Mouse (Mus musculus) lung, embryonic 16.5 days (tissue): ENCODE results near the gene Gng5. TPM values are rescaled to one million over a fixed set of nuclear protein-coding genes. Genes with fewer than 3 reads are reported as not detected.
A peak's percentile ranks its signal among the peaks of the same experiment; 100 is the strongest.

Experiments used
- ATAC-seq: fragments of 200-750 bp; cut with Nextera tagmentation; 2 replicates; pipeline ENCODE4 v1.8.0; 2017; ENCODE audit warnings: low read depth, mild to moderate bottlenecking, moderate library complexity
- H3K27ac ChIP-seq: fragments of 300-500 bp; sonication (generic); 2 replicates; pipeline ENCODE4 v1.5.1; 2014; ENCODE audit warnings: mild to moderate bottlenecking, control low read depth, low read length
- H3K27me3 ChIP-seq: fragments of 300-500 bp; sonication (generic); 2 replicates; pipeline ENCODE4 v1.6.1; 2014; ENCODE audit warnings: low read depth, low read length, mixed read lengths; ENCODE audit not compliant: control insufficient read depth, insufficient read depth
- H3K36me3 ChIP-seq: fragments of 300-500 bp; sonication (generic); 2 replicates; pipeline ENCODE4 v1.6.1; 2014; ENCODE audit warnings: low read length; ENCODE audit not compliant: control insufficient read depth, insufficient read depth
- H3K4me1 ChIP-seq: fragments of 300-500 bp; sonication (generic); replicated peaks from 2 replicates; pipeline ENCODE4 v1.6.1; 2014; ENCODE audit warnings: low read length, mixed read lengths; ENCODE audit not compliant: control insufficient read depth, insufficient read depth
- H3K4me2 ChIP-seq: fragments of 300-500 bp; sonication (generic); 2 replicates; pipeline ENCODE4 v1.6.1; 2014; ENCODE audit warnings: low read depth, low read length, control low read depth
- H3K4me3 ChIP-seq: fragments of 300-500 bp; sonication (generic); 2 replicates; pipeline ENCODE4 v1.5.1; 2014; ENCODE audit warnings: mild to moderate bottlenecking, low read length, control low read depth
- H3K9ac ChIP-seq: fragments of 300-500 bp; sonication (generic); 2 replicates; pipeline ENCODE4 v1.6.1; 2014; ENCODE audit warnings: low read length, control low read depth
- H3K9me3 ChIP-seq: fragments of 300-500 bp; sonication (generic); 2 replicates; pipeline ENCODE4 v1.6.1; 2016; ENCODE audit warnings: low read length; ENCODE audit not compliant: control insufficient read depth
- WGBS: fragments of 180-500 bp; shearing (Covaris S2); extraction: QIAGEN DNeasy Blood & Tissue Kit; methylation state at CpG from one replicate; pipeline ENCODE4 v1.1.7; 2014; 5-methylcytosine and 5-hydroxymethylcytosine counted together
- polyA plus RNA-seq: library from polyadenylated mRNA; unstranded; fragments of >200 nt; fragmentation: Nextera tagmentation; extraction: Ambion mirVana; gene quantifications from 2 replicates; pipeline ENCODE4 v1.2.1, GENCODE M21; 2015

Gene Gng5
- polyA plus RNA-seq, 1 experiment from 2014 or later = 1,031 TPM

DNA sequence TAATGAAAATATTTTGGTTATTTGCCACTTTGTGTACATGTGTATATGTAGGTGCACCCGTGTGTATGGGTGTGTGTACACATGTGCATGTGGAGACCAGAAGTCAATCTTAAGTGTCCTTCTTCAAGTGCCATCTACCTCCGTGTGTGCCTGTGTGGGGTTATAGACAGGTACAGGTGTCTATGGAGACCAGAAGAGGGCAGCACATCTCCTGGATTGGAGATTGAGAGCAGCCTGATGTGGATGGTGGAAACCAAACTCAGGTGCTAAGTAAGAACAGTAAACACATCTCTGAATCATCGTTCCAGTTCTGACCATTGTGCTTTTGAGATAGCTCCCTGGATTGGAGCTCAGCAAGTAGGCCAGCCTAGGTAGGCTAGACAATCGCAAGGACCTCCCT, 13.1 kb upstream of the Gng5 start:
- H3K36me3 ChIP-seq = no peaks in the 10 kb centered on the region
- no peak overlapping the region for H3K4me2 ChIP-seq
- no peak for ATAC-seq
- H3K4me3 ChIP-seq = no peak overlapping the region
- WGBS = 82% methylated on average over 4 of the region's 4 CpGs
- H3K27me3 ChIP-seq = no peaks in the 10 kb centered on the region
- no peaks in the 10 kb centered on the region for H3K4me1 ChIP-seq
- no peaks in the 10 kb centered on the region for H3K9me3 ChIP-seq
- no peak overlapping the region for H3K27ac ChIP-seq
- no peak overlapping the region for H3K9ac ChIP-seq

DNA sequence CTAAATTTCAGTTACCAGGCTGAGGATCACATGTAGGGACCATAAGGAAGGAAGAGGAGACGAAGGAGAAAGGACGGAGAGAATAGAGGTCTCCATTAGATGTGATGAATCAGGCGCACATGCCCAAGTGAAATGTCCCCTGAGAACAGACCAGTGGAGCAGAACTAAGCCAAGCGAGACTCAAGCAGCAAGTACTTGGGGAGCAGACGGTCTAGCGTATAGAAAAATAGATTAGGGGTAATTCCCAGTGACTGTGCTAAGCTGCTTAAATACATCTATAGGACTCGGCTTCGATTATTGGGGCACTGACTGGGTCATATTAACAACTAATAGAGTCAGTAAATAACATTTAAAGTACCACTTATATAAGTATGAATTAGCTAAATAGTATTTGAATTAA, 4.7 kb upstream of the Gng5 start:
- Histone ChIP-seq H3K9me3 (no peaks in the 10 kb centered on the region), H3K9ac (no peak overlapping the region), H3K4me1 (peaks cover 3% of the 10 kb centered on the region; the same call in 1 of the 2 replicates), H3K27me3 (no peaks in the 10 kb centered on the region), H3K4me3 (no peak overlapping the region), H3K27ac (no peak overlapping the region), H3K4me2 (no peak overlapping the region), H3K36me3 (no peaks in the 10 kb centered on the region)
- no peak for ATAC-seq
- WGBS = 84% methylated on average over 8 of the region's 8 CpGs

DNA sequence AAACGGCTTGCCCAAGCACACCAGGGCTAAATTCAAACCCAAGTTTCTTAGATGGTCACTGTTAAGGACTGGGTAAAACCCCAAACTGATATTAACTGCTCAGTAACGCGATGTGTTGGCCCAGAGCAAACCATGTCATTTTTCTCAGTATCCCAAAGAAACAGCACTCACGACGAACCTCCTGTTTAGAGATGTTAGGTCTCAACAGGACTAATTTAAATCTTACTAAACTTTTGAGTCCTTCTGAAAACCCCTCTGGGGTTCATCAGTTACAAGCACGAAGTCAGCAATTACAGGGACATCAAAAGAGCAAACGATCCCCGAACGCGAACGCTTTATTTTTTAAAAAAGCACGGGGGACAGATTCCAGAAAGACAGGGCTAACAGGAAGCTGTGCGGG, 618 bp upstream of the Gng5 start:
- H3K9me3 ChIP-seq = no peaks in the 10 kb centered on the region
- whole genome bisulfite sequencing = under 1% methylated on average over 13 of the region's 13 CpGs
- ATAC-seq = no peak

DNA sequence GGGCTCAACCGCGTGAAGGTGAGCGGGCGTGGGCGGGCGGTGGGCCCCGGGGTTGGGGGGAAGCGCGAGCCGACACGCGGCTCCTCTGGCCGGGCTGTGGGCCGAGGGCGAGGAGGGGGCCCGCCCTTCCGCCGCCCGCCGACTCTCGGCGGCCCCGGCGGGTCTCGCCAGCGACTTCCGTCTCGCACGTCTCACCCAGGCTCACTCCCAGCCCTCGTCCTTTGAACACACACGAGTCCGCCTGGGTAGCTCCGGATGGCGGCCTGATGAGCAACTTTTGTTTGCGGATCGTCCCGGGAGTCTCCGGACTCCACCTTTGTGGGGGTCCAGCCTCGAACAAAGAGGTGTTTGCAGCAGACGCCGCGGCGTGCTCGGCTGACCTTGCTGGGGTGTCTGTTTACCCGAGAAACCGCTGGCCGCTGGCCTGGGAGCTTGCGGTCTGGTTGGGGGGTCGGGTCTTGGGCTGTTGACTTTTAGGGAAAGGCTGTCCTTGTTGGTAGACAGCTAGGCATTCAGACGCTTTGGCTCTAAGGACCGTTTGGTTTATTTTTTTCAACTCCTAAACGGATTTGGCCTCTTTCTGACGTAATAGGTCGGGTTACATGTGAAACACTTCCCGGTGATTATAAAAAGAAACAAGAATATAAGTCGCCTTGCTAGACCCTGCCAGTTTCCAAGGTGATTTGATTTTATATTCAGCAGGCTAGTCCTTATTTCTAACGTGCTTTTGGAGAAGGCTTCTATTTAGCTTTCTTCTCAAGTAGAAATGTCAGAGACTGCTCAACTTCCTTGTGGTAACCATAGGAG, 599 bp downstream of the Gng5 start:
- WGBS = under 1% methylated on average over 45 of the region's 57 CpGs
- peak; percentile 75 for ATAC-seq

More for the DNA sequence above, 618 bp upstream of the Gng5 start:
- H3K27ac ChIP-seq = peak overlapping the region; percentile 98
- peaks cover 6% of the 10 kb centered on the region for H3K36me3 ChIP-seq
- H3K4me2 ChIP-seq = peak overlapping the region; percentile 65
- peak overlapping the region; percentile 97 for H3K4me3 ChIP-seq
- H3K9ac ChIP-seq = peak overlapping the region; percentile 91
- H3K27me3 ChIP-seq = no peaks in the 10 kb centered on the region
- peaks cover 24% of the 10 kb centered on the region for H3K4me1 ChIP-seq

DNA sequence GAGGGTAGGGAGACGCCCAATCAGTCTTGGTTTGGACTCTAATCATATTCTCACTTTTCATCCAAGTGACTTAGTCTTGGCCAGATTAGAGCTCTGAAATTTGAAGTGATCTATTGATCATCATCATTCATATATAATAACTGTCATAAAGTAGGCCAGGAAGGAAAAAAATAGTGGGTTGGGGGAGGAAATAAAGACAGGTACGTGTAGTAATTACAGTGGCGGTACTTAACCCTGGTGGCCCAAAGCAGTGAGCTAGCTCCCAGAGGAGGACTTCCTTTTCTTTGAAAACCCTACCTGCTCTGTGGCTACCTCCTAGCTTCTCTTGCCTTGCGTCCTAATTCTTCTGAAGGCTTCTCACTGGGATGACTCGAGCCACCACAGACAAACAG, 1.2 kb downstream of the Gng5 start:
- no peak for ATAC-seq
- 2% methylated on average over 5 of the region's 5 CpGs for WGBS
- peak overlapping the region; percentile 98 for H3K27ac ChIP-seq

More for the DNA sequence above, 599 bp downstream of the Gng5 start:
- Histone ChIP-seq H3K36me3 (peaks cover 6% of the 10 kb centered on the region), H3K27me3 (no peaks in the 10 kb centered on the region), H3K4me1 (peaks cover 24% of the 10 kb centered on the region), H3K4me2 (peak overlapping the region; percentile 87), H3K27ac (peak overlapping the region; percentile 98), H3K9me3 (no peaks in the 10 kb centered on the region), H3K4me3 (peak overlapping the region; percentile 97), H3K9ac (peak overlapping the region; percentile 97)

DNA sequence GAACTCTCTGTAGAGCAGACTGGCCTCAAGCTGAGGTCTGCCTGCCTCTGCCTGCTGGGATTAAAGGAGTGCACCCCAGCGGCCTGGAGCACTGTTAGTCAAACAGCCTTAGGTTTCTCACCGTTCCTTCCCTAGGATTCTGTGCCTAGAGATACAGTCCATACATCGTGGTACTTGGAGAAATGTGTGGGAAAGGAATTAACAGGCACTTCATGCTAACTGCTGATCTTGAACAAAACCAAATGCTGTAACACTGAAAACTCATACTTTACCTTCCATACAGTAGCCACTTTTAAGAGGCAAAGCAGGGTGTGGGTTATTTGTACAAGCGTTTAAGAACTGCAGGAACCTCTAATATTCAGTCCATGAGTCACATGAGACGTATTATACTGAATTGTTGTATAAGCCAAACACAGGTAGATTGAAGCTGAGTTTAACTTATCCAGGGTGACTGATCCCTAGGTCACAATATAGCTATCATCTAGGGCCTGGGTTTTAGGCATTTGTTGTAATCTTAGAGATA, 2.1 kb downstream of the Gng5 start:
- peaks cover 11% of the 10 kb centered on the region for H3K36me3 ChIP-seq
- H3K4me1 ChIP-seq = peaks cover 24% of the 10 kb centered on the region
- WGBS = 32% methylated on average over 5 of the region's 5 CpGs
- H3K27ac ChIP-seq = peak overlapping the region; percentile 98
- peak overlapping the region; percentile 97 for H3K9ac ChIP-seq
- no peak for ATAC-seq
- H3K4me2 ChIP-seq = peak overlapping the region; percentile 87
- peak overlapping the region; percentile 97 for H3K4me3 ChIP-seq
- H3K27me3 ChIP-seq = no peaks in the 10 kb centered on the region
- no peaks in the 10 kb centered on the region for H3K9me3 ChIP-seq

More for the DNA sequence above, 1.2 kb downstream of the Gng5 start:
- peak overlapping the region; percentile 97 for H3K9ac ChIP-seq
- H3K4me2 ChIP-seq = peak overlapping the region; percentile 87
- peaks cover 24% of the 10 kb centered on the region for H3K4me1 ChIP-seq
- H3K36me3 ChIP-seq = peaks cover 10% of the 10 kb centered on the region
- H3K9me3 ChIP-seq = no peaks in the 10 kb centered on the region
- peak overlapping the region; percentile 97 for H3K4me3 ChIP-seq
- H3K27me3 ChIP-seq = no peaks in the 10 kb centered on the region

DNA sequence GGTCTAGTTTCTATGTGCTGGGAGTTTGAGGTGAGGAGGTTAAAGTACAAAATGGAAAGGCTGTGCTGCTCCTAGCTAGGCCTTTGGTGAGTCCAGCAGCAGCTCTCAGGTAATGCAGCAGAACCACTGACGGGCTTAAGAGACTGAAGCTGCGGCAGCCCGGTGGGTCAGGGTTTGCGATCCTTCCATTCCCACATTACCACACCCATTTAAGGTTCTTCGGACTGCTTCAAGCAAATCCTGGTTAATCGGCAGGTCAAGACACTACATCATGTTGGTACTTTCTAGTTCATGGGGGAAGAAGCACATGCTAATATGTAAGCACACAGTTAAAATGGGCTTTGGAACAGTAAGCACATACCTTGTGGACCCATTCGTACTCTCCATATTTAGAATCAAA, 7.1 kb downstream of the Gng5 start:
- Histone ChIP-seq H3K4me1 (peaks cover 12% of the 10 kb centered on the region), H3K4me2 (no peak overlapping the region), H3K27me3 (no peaks in the 10 kb centered on the region), H3K4me3 (no peak overlapping the region), H3K9me3 (no peaks in the 10 kb centered on the region), H3K9ac (no peak overlapping the region), H3K27ac (no peak overlapping the region), H3K36me3 (peaks cover 40% of the 10 kb centered on the region)
- no peak for ATAC-seq
- WGBS = 95% methylated on average over 7 of the region's 7 CpGs

DNA sequence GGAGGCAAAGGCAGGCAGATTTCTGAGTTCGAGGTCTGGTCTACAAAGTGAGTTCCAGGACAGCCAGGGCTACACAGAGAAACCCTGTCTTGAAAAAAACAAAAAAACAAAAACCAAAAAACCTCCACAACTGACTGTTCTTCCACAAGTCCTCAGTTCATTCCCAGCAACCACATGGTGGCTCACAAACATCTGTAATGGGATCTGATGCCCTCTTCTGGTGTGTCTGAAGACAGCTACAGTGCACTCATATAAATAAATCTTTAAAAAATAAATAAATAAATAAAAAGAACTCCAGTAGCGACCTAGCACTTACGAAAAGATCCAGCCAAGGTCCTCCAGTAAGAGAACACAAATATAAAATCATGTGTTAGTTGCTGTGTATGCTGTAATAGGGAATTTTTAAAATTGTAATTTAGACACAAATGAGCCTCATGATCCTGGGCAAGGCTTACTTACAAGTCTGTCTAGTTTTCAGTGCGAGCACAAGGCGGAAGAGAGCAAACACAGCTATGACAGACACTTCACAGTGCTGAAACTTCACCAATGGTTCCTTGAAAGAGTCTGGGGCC, 20.7 kb downstream of the Gng5 start:
- Histone ChIP-seq H3K36me3 (peaks cover 7% of the 10 kb centered on the region), H3K27ac (peak overlapping the region; percentile 99), H3K4me1 (peaks cover 2% of the 10 kb centered on the region; the same call in 1 of the 2 replicates), H3K4me2 (peak overlapping the region; percentile 83), H3K4me3 (peak overlapping the region; percentile 95), H3K9me3 (no peaks in the 10 kb centered on the region), H3K9ac (peak overlapping the region; percentile 93), H3K27me3 (no peaks in the 10 kb centered on the region)
- no peak for ATAC-seq
- 24% methylated on average over 5 of the region's 5 CpGs for WGBS
